Mouse (Mus musculus) embryonic facial prominence, embryonic 11.5 days (tissue): ENCODE results near the gene Krtap10-4. TPM values are rescaled to one million over a fixed set of nuclear protein-coding genes. Genes with fewer than 3 reads are reported as not detected.

Source experiments
- ATAC-seq: fragments of 200-750 bp; cut with Nextera tagmentation; replicated peaks from 2 replicates; pipeline ENCODE4 v1.8.0; 2017; ENCODE audit warnings: low read depth; ENCODE audit not compliant: insufficient number of reproducible peaks, low FRiP score, low TSS enrichment
- DNase-seq: peaks from one replicate; pipeline ENCODE4 v3.0.0-alpha.2; 2015; ENCODE audit warnings: low spot score
- H3K27ac ChIP-seq: fragments of 300-500 bp; sonication (generic); replicated peaks from 2 replicates; pipeline ENCODE4 v1.5.1; 2014; ENCODE audit warnings: mild to moderate bottlenecking, low read depth, low read length, control low read depth
- H3K27me3 ChIP-seq: fragments of 300-500 bp; sonication (generic); 2 replicates; pipeline ENCODE4 v1.6.1; 2014; ENCODE audit warnings: mild to moderate bottlenecking, low read length, moderate library complexity, mixed read lengths; ENCODE audit not compliant: control insufficient read depth, insufficient read depth
- H3K36me3 ChIP-seq: fragments of 300-500 bp; sonication (generic); replicated peaks from 2 replicates; pipeline ENCODE4 v1.6.1; 2014; ENCODE audit warnings: low read depth, mild to moderate bottlenecking, low read length, moderate library complexity, mixed read lengths; ENCODE audit not compliant: control insufficient read depth, insufficient read depth
- H3K4me1 ChIP-seq: fragments of 300-500 bp; sonication (generic); 2 replicates; pipeline ENCODE4 v1.6.1; 2014; ENCODE audit warnings: low read length, mixed read lengths; ENCODE audit not compliant: control insufficient read depth, insufficient read depth
- H3K4me2 ChIP-seq: fragments of 300-500 bp; sonication (generic); 2 replicates; pipeline ENCODE4 v1.6.1; 2014; ENCODE audit warnings: low read depth, mild to moderate bottlenecking, control low read depth, low read length, moderate library complexity
- H3K4me3 ChIP-seq: fragments of 300-500 bp; sonication (generic); 2 replicates; pipeline ENCODE4 v1.5.1; 2014; ENCODE audit warnings: low read depth, low read length, control low read depth
- H3K9ac ChIP-seq: fragments of 300-500 bp; sonication (generic); replicated peaks from 2 replicates; pipeline ENCODE4 v1.6.1; 2014; ENCODE audit warnings: mild to moderate bottlenecking, control low read depth, low read length
- H3K9me3 ChIP-seq: fragments of 300-500 bp; sonication (generic); replicated peaks from 2 replicates; pipeline ENCODE4 v1.6.1; 2016; ENCODE audit warnings: mild to moderate bottlenecking, low read length, inconsistent platforms, mixed read lengths; ENCODE audit not compliant: control insufficient read depth
- WGBS: fragments of 180-500 bp; shearing (Covaris S2); extraction: QIAGEN DNeasy Blood & Tissue Kit; methylation state at CpG from one replicate; pipeline ENCODE4 v1.1.7; 2014; 5-methylcytosine and 5-hydroxymethylcytosine counted together
- polyA plus RNA-seq: library from polyadenylated mRNA; unstranded; fragments of >200 nt; fragmentation: Nextera tagmentation; extraction: Ambion mirVana; gene quantifications from 2 replicates; pipeline ENCODE4 v1.2.1, GENCODE M21; 2014

Gene Krtap10-4
- polyA plus RNA-seq, 1 experiment from 2014 or later = not detected

- no peak for ATAC-seq
- H3K9me3 ChIP-seq = no peaks in the 10 kb centered on the region
- H3K4me2 ChIP-seq = no peak overlapping the region
- H3K27ac ChIP-seq = no peak overlapping the region
- no peak overlapping the region for H3K4me3 ChIP-seq
- H3K36me3 ChIP-seq = no peaks in the 10 kb centered on the region
- no peak overlapping the region for H3K9ac ChIP-seq
- DNase-seq = no peak
- no peaks in the 10 kb centered on the region for H3K27me3 ChIP-seq
- 22% methylated on average over 2 of the region's 2 CpGs for WGBS
- no peaks in the 10 kb centered on the region for H3K4me1 ChIP-seq
Observed at GRCm38 (mm10) chr10:77846961-77847360, 20.1 kb upstream of the Krtap10-4 start.

DNA sequence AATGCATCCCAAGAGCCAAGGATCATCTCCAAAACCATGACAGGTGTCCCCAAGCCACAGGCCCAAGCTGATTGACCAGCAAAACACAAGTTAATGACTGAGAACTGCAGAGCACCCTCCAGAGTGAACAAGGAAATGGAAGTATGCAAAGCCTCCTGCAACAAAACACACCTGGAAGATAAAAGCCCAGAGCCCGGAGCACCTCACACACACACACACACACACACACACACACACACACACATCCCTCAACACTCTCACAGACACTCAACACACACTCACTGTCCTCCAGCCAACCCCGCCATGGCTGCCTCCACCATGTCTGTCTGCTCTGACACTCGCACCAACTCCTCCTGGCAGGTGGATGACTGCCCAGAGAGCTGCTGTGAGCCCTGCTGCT lies 19.6 kb upstream of the Krtap10-4 start, which contains the start of gene Gm36176:
TSS of gene Gm36176 (plus strand) at position 301 of the 400 bp plus-strand sequence.
- ATAC-seq (no peak), DNase-seq (no peak)
- no peak within 1 kb of the TSS for H3K4me2 ChIP-seq
- no peak within 1 kb of the TSS for H3K4me3 ChIP-seq
- H3K36me3 ChIP-seq = no peaks in the 10 kb centered on the region
- H3K4me1 ChIP-seq = no peaks in the 10 kb centered on the region
- no peak within 1 kb of the TSS for H3K9ac ChIP-seq
- H3K9me3 ChIP-seq = no peaks in the 10 kb centered on the region
- H3K27me3 ChIP-seq = no peaks in the 10 kb centered on the region
- WGBS = 79% methylated on average over 3 of the region's 3 CpGs
- H3K27ac ChIP-seq = no peak within 1 kb of the TSS

- DNase-seq (no peak), ATAC-seq (no peak)
- WGBS = 78% methylated on average over 6 of the region's 6 CpGs
- Histone ChIP-seq H3K9ac (no peak overlapping the region), H3K4me3 (no peak overlapping the region), H3K9me3 (no peaks in the 10 kb centered on the region), H3K27ac (no peak overlapping the region), H3K27me3 (no peaks in the 10 kb centered on the region), H3K4me1 (no peaks in the 10 kb centered on the region), H3K36me3 (no peaks in the 10 kb centered on the region), H3K4me2 (no peak overlapping the region)
Observed at GRCm38 (mm10) chr10:77839006-77839405, 12.1 kb upstream of the Krtap10-4 start.

DNA sequence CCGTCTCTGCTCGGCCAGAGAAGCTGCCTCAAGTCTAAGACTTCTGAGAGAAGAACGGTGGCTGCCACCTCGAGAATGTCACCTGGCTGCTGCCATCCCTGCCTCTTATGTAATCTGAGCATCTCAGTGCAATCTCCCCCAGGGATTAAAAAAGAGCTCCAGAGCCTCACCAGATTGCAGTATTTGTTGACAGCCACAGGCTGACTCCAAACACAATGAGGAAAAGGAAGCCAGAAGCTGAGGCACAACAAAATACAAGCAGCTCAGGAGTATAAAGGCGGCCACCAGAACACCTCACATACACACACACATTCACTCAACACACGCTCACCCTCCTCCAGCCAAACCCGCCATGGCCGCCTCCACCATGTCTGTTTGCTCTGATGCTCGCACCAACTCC lies 8.8 kb upstream of the Krtap10-4 start, which contains the start of gene Krtap10-10:
TSS of gene Krtap10-10 (plus strand) at position 301 of the 400 bp plus-strand sequence.
- H3K36me3 ChIP-seq = no peaks in the 10 kb centered on the region
- no peak within 1 kb of the TSS for H3K27ac ChIP-seq
- no peaks in the 10 kb centered on the region for H3K9me3 ChIP-seq
- no peak within 1 kb of the TSS for H3K4me2 ChIP-seq
- no peaks in the 10 kb centered on the region for H3K4me1 ChIP-seq
- WGBS = 61% methylated on average over 9 of the region's 9 CpGs
- DNase-seq (no peak), ATAC-seq (no peak)
- no peaks in the 10 kb centered on the region for H3K27me3 ChIP-seq
- no peak within 1 kb of the TSS for H3K4me3 ChIP-seq
- H3K9ac ChIP-seq = no peak within 1 kb of the TSS

DNA sequence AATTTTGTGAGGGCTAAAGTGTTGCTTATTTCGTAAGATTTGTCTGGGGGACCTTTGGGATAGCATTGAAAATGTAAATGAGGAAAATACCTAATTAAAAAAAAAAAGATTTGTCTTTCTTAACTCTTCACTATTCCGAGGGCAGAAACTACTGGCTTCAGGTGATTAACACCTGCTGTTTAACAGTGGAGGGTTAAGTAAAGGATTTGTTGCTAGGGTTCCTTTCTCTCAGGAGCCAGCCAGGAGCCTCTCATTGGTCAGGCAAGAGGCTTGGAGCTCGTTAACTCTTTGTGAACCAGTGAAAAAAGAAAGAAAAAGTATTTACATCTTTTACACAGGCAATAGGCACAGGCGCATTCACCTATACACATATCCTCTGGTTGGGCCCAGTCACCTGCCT lies 7.7 kb downstream of the Krtap10-4 start:
- Histone ChIP-seq H3K36me3 (no peaks in the 10 kb centered on the region), H3K9ac (no peak overlapping the region), H3K4me3 (no peak overlapping the region), H3K4me2 (no peak overlapping the region), H3K9me3 (no peaks in the 10 kb centered on the region), H3K27me3 (no peaks in the 10 kb centered on the region), H3K4me1 (no peaks in the 10 kb centered on the region), H3K27ac (no peak overlapping the region)
- peak; percentile 4 for DNase-seq
- WGBS = 34% methylated on average over 4 of the region's 4 CpGs
- no peak for ATAC-seq

GRCm38 (mm10) chr10:77818523-77818922 lies 8.4 kb downstream of the Krtap10-4 start:
- no peak overlapping the region for H3K4me3 ChIP-seq
- no peak overlapping the region for H3K27ac ChIP-seq
- no peaks in the 10 kb centered on the region for H3K36me3 ChIP-seq
- no peaks in the 10 kb centered on the region for H3K4me1 ChIP-seq
- no peak overlapping the region for H3K4me2 ChIP-seq
- DNase-seq = no peak
- 0 out of 2 replicates have a peak, but pooled peaks have one; percentile 16 for ATAC-seq
- WGBS = 93% methylated on average over 4 of the region's 4 CpGs
- H3K27me3 ChIP-seq = no peaks in the 10 kb centered on the region
- H3K9ac ChIP-seq = no peak overlapping the region
- no peaks in the 10 kb centered on the region for H3K9me3 ChIP-seq

- H3K27ac ChIP-seq = no peak overlapping the region
- H3K4me2 ChIP-seq = no peak overlapping the region
- no peaks in the 10 kb centered on the region for H3K36me3 ChIP-seq
- ATAC-seq (0 out of 2 replicates have a peak, but pooled peaks have one; percentile 60), DNase-seq (peak; percentile 50)
- H3K9me3 ChIP-seq = no peaks in the 10 kb centered on the region
- no peak overlapping the region for H3K4me3 ChIP-seq
- no peak overlapping the region for H3K9ac ChIP-seq
- no peaks in the 10 kb centered on the region for H3K27me3 ChIP-seq
- no peaks in the 10 kb centered on the region for H3K4me1 ChIP-seq
- WGBS = 32% methylated on average over 5 of the region's 5 CpGs
Observed at GRCm38 (mm10) chr10:77815514-77815913, 11.4 kb downstream of the Krtap10-4 start.

GRCm38 (mm10) chr10:77814382-77814781 lies 12.5 kb downstream of the Krtap10-4 start, which contains the start of gene Gm2696:
Gene Gm2696 (plus strand): TSS chr10:77814682.
- no peaks in the 10 kb centered on the region for H3K9me3 ChIP-seq
- H3K4me2 ChIP-seq = no peak within 1 kb of the TSS
- no peaks in the 10 kb centered on the region for H3K4me1 ChIP-seq
- H3K4me3 ChIP-seq = no peak within 1 kb of the TSS
- WGBS = 54% methylated on average over 4 of the region's 4 CpGs
- H3K27me3 ChIP-seq = no peaks in the 10 kb centered on the region
- H3K27ac ChIP-seq = no peak within 1 kb of the TSS
- no peak for DNase-seq
- H3K36me3 ChIP-seq = no peaks in the 10 kb centered on the region
- H3K9ac ChIP-seq = no peak within 1 kb of the TSS
- no peak for ATAC-seq
